Mouse (Mus musculus) left cerebral cortex, adult 18-20 months (tissue): ENCODE results near the gene Hist1h4k. TPM values are rescaled to one million over a fixed set of nuclear protein-coding genes. Genes with fewer than 3 reads are reported as not detected.

ENCODE experiments used
- DNase-seq, 2 experiments: peaks; one replicate each; pipeline ENCODE4 v3.0.0; 2021 to 2022; ENCODE audit warnings: low spot score in 2 of 2, mixed read lengths in 1 of 2
- total RNA-seq, 2 experiments: library from RNA; stranded (reverse); gene quantifications; 2 replicates each; pipeline ENCODE4 v1.2.3; 2021

Hist1h4k gene
- total RNA-seq, 2 experiments from 2014 or later: 420 to 436 TPM

- DNase-seq: no peak
Measured at GRCm38 (mm10) chr13:21755707-21756106, 5.4 kb upstream of the Hist1h4k start.

DNA sequence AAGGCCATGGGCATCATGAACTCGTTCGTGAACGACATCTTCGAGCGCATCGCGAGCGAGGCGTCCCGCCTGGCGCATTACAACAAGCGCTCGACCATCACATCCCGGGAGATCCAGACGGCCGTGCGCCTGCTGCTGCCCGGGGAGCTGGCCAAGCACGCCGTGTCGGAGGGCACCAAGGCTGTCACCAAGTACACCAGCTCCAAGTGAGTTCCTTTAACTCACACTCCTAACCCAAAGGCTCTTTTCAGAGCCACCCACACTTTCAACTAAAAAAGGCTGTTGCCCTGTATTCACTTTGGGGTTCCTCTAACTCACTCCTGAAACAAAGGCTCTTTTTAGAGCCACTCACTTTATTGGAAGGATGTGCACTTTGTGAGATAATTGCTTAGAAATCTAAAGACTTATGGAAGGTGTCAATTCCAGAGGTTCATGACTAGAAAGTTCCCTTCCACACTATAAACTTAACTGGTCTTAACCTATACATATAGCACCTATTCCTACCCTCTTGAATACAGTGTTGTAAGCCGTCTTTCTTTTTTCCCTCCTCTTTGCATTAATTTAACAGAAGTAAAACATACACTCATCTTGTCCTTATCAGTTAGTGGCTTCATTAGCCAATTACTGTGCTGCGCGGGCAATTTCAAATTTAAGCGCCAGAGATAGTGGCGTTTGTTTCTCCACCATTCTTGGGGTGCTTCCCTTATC is 4.1 kb upstream of the Hist1h4k start:
- peak; percentile 17 to 42 for DNase-seq

- DNase-seq: peak; percentile 62 to 73
Measured at GRCm38 (mm10) chr13:21753524-21754285, 3.4 kb upstream of the Hist1h4k start, which contains the start of the genes Hist1h2ak and Hist1h2bn. Gene Hist1h2ak, minus strand, starts transcription at chr13:21753827. Gene Hist1h2bn, plus strand, starts transcription at chr13:21754123.

GRCm38 (mm10) chr13:21753051-21753523 is 2.8 kb upstream of the Hist1h4k start:
- DNase-seq: no peak

DNA sequence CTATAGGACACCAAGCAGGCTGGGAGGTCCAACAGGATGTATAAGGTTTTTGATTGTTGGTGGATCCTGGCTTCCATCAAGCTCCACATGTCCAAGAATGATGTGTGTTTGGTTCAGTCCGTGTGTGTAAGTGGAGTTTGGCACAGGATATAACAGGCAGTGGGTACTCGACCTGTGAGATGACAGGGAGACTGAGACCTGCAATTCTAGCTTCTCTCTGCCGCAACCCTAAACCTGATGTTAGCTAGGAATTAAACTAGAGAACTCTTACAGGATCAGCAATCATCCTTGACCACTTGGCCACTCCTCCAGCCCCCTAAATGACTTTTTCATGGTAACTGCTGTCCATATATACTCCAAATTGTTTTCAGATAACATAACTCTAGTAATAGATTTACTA is 2.1 kb upstream of the Hist1h4k start:
- DNase-seq: no peak

DNA sequence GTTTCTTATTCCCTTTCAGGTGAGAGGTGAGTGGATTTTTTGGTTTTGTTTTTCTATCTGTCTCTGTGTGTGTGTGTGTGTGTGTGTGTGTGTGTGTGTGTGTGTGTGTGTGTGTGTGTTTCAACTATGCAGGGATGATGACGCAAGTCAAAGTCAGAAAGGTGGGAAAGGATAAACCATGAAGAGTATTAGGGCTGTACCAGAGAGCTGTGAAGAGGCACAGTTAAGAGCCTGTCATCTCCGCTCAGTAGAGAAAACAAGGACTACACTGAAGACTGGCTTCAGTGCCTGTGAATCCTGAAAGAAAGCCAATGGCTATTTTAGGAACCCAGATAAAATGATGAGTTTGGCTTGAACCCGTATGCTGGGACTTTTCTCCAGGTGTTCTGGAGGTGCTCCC is 1.5 kb upstream of the Hist1h4k start:
- no peak for DNase-seq

GRCm38 (mm10) chr13:21751417-21751816 is 1.1 kb upstream of the Hist1h4k start:
- no peak for DNase-seq

- DNase-seq: no peak
Measured at GRCm38 (mm10) chr13:21749387-21750158, 732 bp downstream of the Hist1h4k start.

DNA sequence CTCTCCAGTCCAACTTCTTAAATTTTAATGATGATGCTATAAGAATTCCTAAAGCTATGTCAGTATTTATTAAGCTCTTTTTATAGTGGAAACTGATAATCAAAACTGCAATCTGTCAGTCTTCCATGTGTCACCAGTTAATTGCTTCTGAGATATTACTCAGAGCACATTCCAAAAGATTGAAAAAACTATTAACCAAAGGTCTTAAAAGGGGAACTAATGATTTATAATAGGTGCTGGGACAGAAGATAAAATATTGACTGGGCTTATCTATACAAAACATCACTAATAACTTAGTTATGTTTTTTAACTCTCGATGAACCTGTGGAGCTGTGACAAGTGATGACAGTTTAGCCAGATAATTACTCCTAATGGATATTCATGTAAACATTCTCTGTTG is 5.3 kb downstream of the Hist1h4k start:
- no peak for DNase-seq

GRCm38 (mm10) chr13:21734906-21735767 is 15.2 kb downstream of the Hist1h4k start, which contains the start of gene Hist1h4j:
Gene Hist1h4j, plus strand, starts transcription at chr13:21735064.
- peak; percentile 63 to 76 for DNase-seq

DNA sequence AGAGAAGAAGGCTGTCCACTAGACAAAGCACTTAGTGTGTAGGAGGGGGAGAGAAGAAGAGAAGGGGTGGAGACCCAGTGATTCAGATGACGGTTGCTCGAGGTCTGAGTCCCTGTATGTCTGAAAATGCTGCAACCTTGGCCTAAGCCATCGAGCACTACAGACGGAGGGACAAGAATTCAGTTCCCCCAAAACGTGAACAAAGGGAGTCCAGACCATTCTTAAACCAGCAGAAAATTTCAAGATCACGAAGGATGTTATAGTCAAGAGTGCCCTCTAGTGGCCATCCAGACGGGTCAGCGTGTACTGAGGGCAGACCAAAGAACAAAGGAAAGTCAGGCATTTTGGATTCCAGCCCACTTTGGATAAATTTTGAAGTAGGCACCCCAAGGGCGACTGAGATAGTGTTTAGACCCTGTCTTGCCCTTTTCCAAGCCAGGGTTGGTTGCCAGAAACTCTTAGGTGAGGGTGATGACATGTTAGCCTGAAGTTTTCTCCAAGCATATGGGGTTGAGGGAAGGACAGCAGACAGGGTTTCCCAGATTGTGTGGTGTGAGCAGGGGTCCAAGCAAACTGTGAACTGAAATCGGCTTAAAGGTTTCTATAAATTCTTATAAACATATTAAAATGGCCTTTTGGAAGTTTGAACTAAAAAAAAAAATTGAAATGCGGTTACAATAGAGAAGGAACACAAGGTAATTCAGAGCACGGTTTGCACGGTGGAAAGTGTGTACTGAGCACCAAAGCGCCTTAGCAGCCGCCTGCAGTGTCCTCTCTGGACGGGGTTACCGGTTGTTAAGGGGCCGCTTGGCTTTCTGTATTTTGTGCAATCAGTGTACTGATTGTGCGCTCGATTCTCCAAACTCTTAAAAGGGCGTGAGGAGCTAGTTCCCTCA is 16.0 kb downstream of the Hist1h4k start:
- peak; percentile 70 to 74 for DNase-seq

DNA sequence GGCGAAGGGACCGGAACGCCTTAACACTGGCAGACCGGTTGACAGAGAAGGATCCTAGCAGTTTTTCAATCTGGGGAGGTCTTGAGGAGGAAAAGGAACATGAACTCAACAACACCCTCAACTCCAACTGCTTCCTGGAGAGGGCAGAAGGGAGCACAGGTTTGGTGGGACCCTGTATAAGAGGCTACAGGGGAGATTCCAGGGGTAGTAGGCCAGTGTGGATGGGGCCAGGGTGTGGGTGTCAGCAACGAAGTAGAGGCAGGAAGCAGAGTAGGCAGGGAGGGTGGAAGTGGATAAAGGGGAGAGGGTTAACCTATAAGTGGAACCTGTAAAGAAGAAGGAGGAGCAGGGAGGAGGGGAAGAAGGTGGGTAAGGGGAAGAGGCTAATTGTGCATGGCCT is 16.8 kb downstream of the Hist1h4k start:
- no peak for DNase-seq

- no peak for DNase-seq
Measured at GRCm38 (mm10) chr13:21729544-21729943, 20.8 kb downstream of the Hist1h4k start.

DNA sequence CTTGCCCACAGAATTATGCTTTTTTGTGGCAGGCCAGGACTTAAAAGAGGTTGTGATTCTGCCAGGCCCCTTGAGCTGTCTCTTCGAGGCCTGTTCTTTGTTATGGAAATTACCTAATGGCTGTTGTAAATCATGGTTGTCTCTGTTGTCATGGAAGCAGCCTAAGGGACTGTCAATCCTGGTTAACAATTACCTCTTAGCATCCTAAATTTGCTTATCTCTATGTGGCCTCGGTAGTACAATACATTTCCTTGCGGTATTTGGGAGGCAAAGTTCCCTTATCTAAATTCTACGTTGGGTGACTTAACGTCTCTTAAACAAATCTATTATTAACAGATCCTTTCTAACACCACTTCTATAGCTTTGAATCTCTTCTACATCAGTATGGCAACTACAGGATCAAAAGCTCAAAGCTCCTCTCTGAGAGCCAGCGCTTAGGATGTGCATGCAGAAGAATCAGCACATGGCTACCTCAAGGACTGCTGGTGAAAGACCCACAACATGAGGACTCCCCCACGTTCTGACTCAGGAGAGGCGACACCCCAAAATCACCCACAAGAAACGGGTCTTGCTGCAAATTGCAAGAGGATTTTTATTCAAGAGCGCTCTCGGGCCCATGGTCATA is 22.2 kb downstream of the Hist1h4k start:
- no peak for DNase-seq

GRCm38 (mm10) chr13:21722993-21723836 is 27.1 kb downstream of the Hist1h4k start:
- no peak for DNase-seq

GRCm38 (mm10) chr13:21722373-21722925 is 27.9 kb downstream of the Hist1h4k start:
- DNase-seq: no peak

GRCm38 (mm10) chr13:21721757-21722372 is 28.4 kb downstream of the Hist1h4k start, which contains the start of gene Hist1h2bm:
Gene Hist1h2bm, plus strand, starts transcription at chr13:21722044.
- DNase-seq: peak; percentile 54 to 55
